ENCODE assay signal across 1 mouse cellular context in genomic region chr17:85374100-85374833, GRCm38 (mm10).
A peak's percentile ranks its signal among the peaks of the same experiment; 100 is the strongest.
TF ChIP-seq lines count a peak whose summit lies in the region.

No protein-coding gene starts in this region.

TF ChIP-seq in MEL, 35 proteins besides CTCF, POLR2A, EP300 and RAD21 (continued from another document):
- TF ChIP-seq UBTF (IDR thresholded peaks at IDR 0.05; ENCODE audit: borderline replicate concordance, insufficient read depth, low read depth, low read length) (no peak), HCFC1 (IDR thresholded peaks at IDR 0.05; ENCODE audit: low read depth, low read length) (no peak), GABPA (IDR thresholded peaks at IDR 0.05; ENCODE audit: low read depth, low read length) (no peak), TAL1 (IDR thresholded peaks at IDR 0.05; ENCODE audit: low read length) (peak; percentile 23; the same call in 1 of the 2 replicates), MYB (IDR thresholded peaks at IDR 0.05; ENCODE audit: low read depth, low read length) (no peak), GATA1 (IDR thresholded peaks at IDR 0.05; ENCODE audit: low read depth, low read length) (peak; percentile 40; the same call in 1 of the 2 replicates), TBP (IDR thresholded peaks at IDR 0.05; ENCODE audit: low read depth, low read length) (peak; percentile 77), CHD1 (IDR thresholded peaks at IDR 0.05; ENCODE audit: low read depth, low read length) (no peak), RCOR1 (IDR thresholded peaks at IDR 0.05; ENCODE audit: low read depth, low read length) (no peak), SIN3A (IDR thresholded peaks at IDR 0.05; ENCODE audit: low read length) (no peak)
TF ChIP-seq in MEL: peak in this region for 5.
